Mouse (Mus musculus): ENCODE results near the gene Mark3. TPM values are rescaled to one million over a fixed set of nuclear protein-coding genes. Genes with fewer than 3 reads are reported as not detected.

Mark3 gene
- polyA plus RNA-seq, 1 experiment from 2014 or later: 58.9 TPM

- H3K27ac ChIP-seq (ENCODE audit: low read length): peak overlapping the region; percentile 84
- H3K27me3 ChIP-seq (ENCODE audit: control insufficient read depth, insufficient read depth, low read length): no peaks in the 10 kb centered on the region
- no peak overlapping the region for H3K4me3 ChIP-seq (ENCODE audit: low read depth, low read length)
- no peaks in the 10 kb centered on the region for H3K9me3 ChIP-seq (ENCODE audit: control insufficient read depth, low read depth, low read length)
- no peak overlapping the region for H3K9ac ChIP-seq (replicated peaks; ENCODE audit: low read depth, low read length)
- ATAC-seq (ENCODE audit: insufficient number of reproducible peaks, insufficient read depth, low FRiP score, low read depth): no peak
- peak overlapping the region; percentile 19; the same call in 1 of the 2 replicates for H3K4me2 ChIP-seq (replicated peaks; ENCODE audit: low read depth, low read length)
- peaks cover 24% of the 10 kb centered on the region; the same call in 1 of the 2 replicates for H3K4me1 ChIP-seq (ENCODE audit: control insufficient read depth, insufficient read depth, low read length)
- 42% methylated on average over 17 of the region's 17 CpGs for WGBS
- H3K36me3 ChIP-seq (ENCODE audit: control insufficient read depth, insufficient read depth, low read length): no peaks in the 10 kb centered on the region
These were observed 89.2 kb downstream of the Mark3 start for GRCm38 (mm10) chr12:111663228-111664143.

GRCm38 (mm10) chr12:111664144-111664634, 89.9 kb downstream of the Mark3 start:
- peak; percentile 66; the same call in 1 of the 2 replicates for ATAC-seq (ENCODE audit: insufficient number of reproducible peaks, insufficient read depth, low FRiP score, low read depth)
- H3K36me3 ChIP-seq (ENCODE audit: control insufficient read depth, insufficient read depth, low read length): no peaks in the 10 kb centered on the region
- H3K27ac ChIP-seq (ENCODE audit: low read length): peak overlapping the region; percentile 84
- H3K27me3 ChIP-seq (ENCODE audit: control insufficient read depth, insufficient read depth, low read length): no peaks in the 10 kb centered on the region
- WGBS: 13% methylated on average over 6 of the region's 6 CpGs
- peaks cover 31% of the 10 kb centered on the region; the same call in 1 of the 2 replicates for H3K4me1 ChIP-seq (ENCODE audit: control insufficient read depth, insufficient read depth, low read length)
- H3K9me3 ChIP-seq (ENCODE audit: control insufficient read depth, low read depth, low read length): no peaks in the 10 kb centered on the region
- no peak overlapping the region for H3K4me3 ChIP-seq (ENCODE audit: low read depth, low read length)
- H3K9ac ChIP-seq (replicated peaks; ENCODE audit: low read depth, low read length): no peak overlapping the region
- H3K4me2 ChIP-seq (replicated peaks; ENCODE audit: low read depth, low read length): no peak overlapping the region

- H3K9ac ChIP-seq (replicated peaks; ENCODE audit: low read depth, low read length): no peak overlapping the region
- H3K9me3 ChIP-seq (ENCODE audit: control insufficient read depth, low read depth, low read length): no peaks in the 10 kb centered on the region
- no peaks in the 10 kb centered on the region for H3K36me3 ChIP-seq (ENCODE audit: control insufficient read depth, insufficient read depth, low read length)
- H3K4me3 ChIP-seq (ENCODE audit: low read depth, low read length): no peak overlapping the region
- peaks cover 34% of the 10 kb centered on the region; the same call in 1 of the 2 replicates for H3K4me1 ChIP-seq (ENCODE audit: control insufficient read depth, insufficient read depth, low read length)
- peak overlapping the region; percentile 15; the same call in 1 of the 2 replicates for H3K27ac ChIP-seq (ENCODE audit: low read length)
- H3K27me3 ChIP-seq (ENCODE audit: control insufficient read depth, insufficient read depth, low read length): no peaks in the 10 kb centered on the region
- no peak for ATAC-seq (ENCODE audit: insufficient number of reproducible peaks, insufficient read depth, low FRiP score, low read depth)
- H3K4me2 ChIP-seq (replicated peaks; ENCODE audit: low read depth, low read length): no peak overlapping the region
- 79% methylated on average over 13 of the region's 13 CpGs for WGBS
These were observed 90.9 kb downstream of the Mark3 start for GRCm38 (mm10) chr12:111665041-111665880.

DNA sequence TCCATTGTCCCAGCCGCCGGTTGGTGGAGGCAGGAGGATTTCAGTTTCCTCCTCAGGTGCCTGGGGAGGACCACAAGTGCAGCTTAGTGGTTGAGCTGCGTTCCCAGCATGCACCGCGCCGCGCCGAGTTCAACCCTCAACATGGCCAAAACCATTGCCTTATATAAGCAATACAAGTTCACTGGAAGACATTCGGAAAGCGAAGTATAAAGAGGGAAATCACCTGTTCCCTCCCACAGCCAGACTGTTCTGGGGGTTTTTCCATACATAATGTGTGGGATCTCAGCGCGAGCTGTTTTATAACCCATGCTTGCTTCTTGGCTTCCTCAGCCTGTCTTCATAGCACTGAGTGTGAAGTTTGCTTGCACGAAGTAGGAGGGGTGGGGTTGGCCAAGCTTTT, 92.1 kb downstream of the Mark3 start:
- Histone ChIP-seq H3K4me3 (ENCODE audit: low read depth, low read length) (no peak overlapping the region), H3K27ac (ENCODE audit: low read length) (no peak overlapping the region; the same call in 1 of the 2 replicates), H3K36me3 (ENCODE audit: control insufficient read depth, insufficient read depth, low read length) (no peaks in the 10 kb centered on the region), H3K9me3 (ENCODE audit: control insufficient read depth, low read depth, low read length) (no peaks in the 10 kb centered on the region), H3K4me1 (ENCODE audit: control insufficient read depth, insufficient read depth, low read length) (peaks cover 45% of the 10 kb centered on the region; the same call in 1 of the 2 replicates), H3K4me2 (replicated peaks; ENCODE audit: low read depth, low read length) (no peak overlapping the region), H3K27me3 (ENCODE audit: control insufficient read depth, insufficient read depth, low read length) (0 out of 2 replicates have a peak, but pooled peaks cover 3% of the 10 kb centered on the region), H3K9ac (replicated peaks; ENCODE audit: low read depth, low read length) (no peak overlapping the region)
- no peak for ATAC-seq (ENCODE audit: insufficient number of reproducible peaks, insufficient read depth, low FRiP score, low read depth)
- WGBS: 67% methylated on average over 13 of the region's 13 CpGs

- Histone ChIP-seq H3K4me3 (ENCODE audit: low read depth, low read length) (no peak overlapping the region), H3K27ac (ENCODE audit: low read length) (no peak overlapping the region), H3K4me2 (replicated peaks; ENCODE audit: low read depth, low read length) (no peak overlapping the region), H3K27me3 (ENCODE audit: control insufficient read depth, insufficient read depth, low read length) (0 out of 2 replicates have a peak, but pooled peaks cover 6% of the 10 kb centered on the region), H3K9ac (replicated peaks; ENCODE audit: low read depth, low read length) (no peak overlapping the region), H3K36me3 (ENCODE audit: control insufficient read depth, insufficient read depth, low read length) (no peaks in the 10 kb centered on the region), H3K4me1 (ENCODE audit: control insufficient read depth, insufficient read depth, low read length) (peaks cover 47% of the 10 kb centered on the region; the same call in 1 of the 2 replicates), H3K9me3 (ENCODE audit: control insufficient read depth, low read depth, low read length) (no peaks in the 10 kb centered on the region)
- WGBS: 90% methylated on average over 5 of the region's 5 CpGs
- ATAC-seq (ENCODE audit: insufficient number of reproducible peaks, insufficient read depth, low FRiP score, low read depth): no peak
These were observed 93.1 kb downstream of the Mark3 start for GRCm38 (mm10) chr12:111667421-111667820.

GRCm38 (mm10) chr12:111668457-111668912, 94.2 kb downstream of the Mark3 start:
- Histone ChIP-seq H3K27ac (ENCODE audit: low read length) (peak overlapping the region; percentile 85), H3K4me2 (replicated peaks; ENCODE audit: low read depth, low read length) (peak overlapping the region; percentile 45), H3K36me3 (ENCODE audit: control insufficient read depth, insufficient read depth, low read length) (no peaks in the 10 kb centered on the region), H3K27me3 (ENCODE audit: control insufficient read depth, insufficient read depth, low read length) (0 out of 2 replicates have a peak, but pooled peaks cover 6% of the 10 kb centered on the region), H3K9ac (replicated peaks; ENCODE audit: low read depth, low read length) (peak overlapping the region; percentile 6; the same call in 1 of the 2 replicates), H3K4me1 (ENCODE audit: control insufficient read depth, insufficient read depth, low read length) (peaks cover 41% of the 10 kb centered on the region; the same call in 1 of the 2 replicates), H3K4me3 (ENCODE audit: low read depth, low read length) (no peak overlapping the region), H3K9me3 (ENCODE audit: control insufficient read depth, low read depth, low read length) (no peaks in the 10 kb centered on the region)
- peak; percentile 53; the same call in 1 of the 2 replicates for ATAC-seq (ENCODE audit: insufficient number of reproducible peaks, insufficient read depth, low FRiP score, low read depth)
- WGBS: 1% methylated on average over 8 of the region's 8 CpGs

GRCm38 (mm10) chr12:111669000-111669788, 94.9 kb downstream of the Mark3 start:
- Histone ChIP-seq H3K4me3 (ENCODE audit: low read depth, low read length) (no peak overlapping the region), H3K4me1 (ENCODE audit: control insufficient read depth, insufficient read depth, low read length) (peaks cover 35% of the 10 kb centered on the region; the same call in 1 of the 2 replicates), H3K27ac (ENCODE audit: low read length) (peak overlapping the region; percentile 85), H3K4me2 (replicated peaks; ENCODE audit: low read depth, low read length) (peak overlapping the region; percentile 45), H3K9ac (replicated peaks; ENCODE audit: low read depth, low read length) (no peak overlapping the region; the same call in 1 of the 2 replicates), H3K36me3 (ENCODE audit: control insufficient read depth, insufficient read depth, low read length) (no peaks in the 10 kb centered on the region), H3K27me3 (ENCODE audit: control insufficient read depth, insufficient read depth, low read length) (0 out of 2 replicates have a peak, but pooled peaks cover 6% of the 10 kb centered on the region), H3K9me3 (ENCODE audit: control insufficient read depth, low read depth, low read length) (no peaks in the 10 kb centered on the region)
- no peak for ATAC-seq (ENCODE audit: insufficient number of reproducible peaks, insufficient read depth, low FRiP score, low read depth)
- WGBS: 57% methylated on average over 23 of the region's 23 CpGs
